Mouse (Mus musculus): ENCODE results near the gene D630023F18Rik.
A peak's percentile ranks its signal among the peaks of the same experiment; 100 is the strongest.

The D630023F18Rik gene

GRCm38 (mm10) chr1:65122574-65123372 lies at the start of gene D630023F18Rik:
Gene D630023F18Rik (minus strand): TSS chr1:65123214.
- peak in 1 of 2 experiments; percentile 12 for DNase-seq

- DNase-seq: no peak
These were observed 48.6 kb upstream of the D630023F18Rik start for GRCm38 (mm10) chr1:65171579-65171978.

GRCm38 (mm10) chr1:65169947-65170346 lies 46.9 kb upstream of the D630023F18Rik start:
- no peak for DNase-seq

- DNase-seq: no peak
These were observed 46.5 kb upstream of the D630023F18Rik start for GRCm38 (mm10) chr1:65169536-65169935.

- DNase-seq: no peak
These were observed 44.5 kb upstream of the D630023F18Rik start for GRCm38 (mm10) chr1:65167496-65167895.

- DNase-seq: peak; percentile 10 to 28
These were observed 39.2 kb upstream of the D630023F18Rik start for GRCm38 (mm10) chr1:65162210-65162609.

- DNase-seq: no peak
These were observed 33.1 kb upstream of the D630023F18Rik start for GRCm38 (mm10) chr1:65156111-65156510.

- peak; percentile 68 to 77 for DNase-seq
These were observed 31.8 kb upstream of the D630023F18Rik start for GRCm38 (mm10) chr1:65154814-65155213.

GRCm38 (mm10) chr1:65147971-65148370 lies 25.0 kb upstream of the D630023F18Rik start:
- no peak for DNase-seq

- no peak for DNase-seq
These were observed 24.3 kb upstream of the D630023F18Rik start for GRCm38 (mm10) chr1:65147326-65147725.

- no peak for DNase-seq
These were observed 23.6 kb upstream of the D630023F18Rik start for GRCm38 (mm10) chr1:65146601-65147000.

- DNase-seq: no peak
These were observed 21.8 kb upstream of the D630023F18Rik start for GRCm38 (mm10) chr1:65144783-65145182.

- no peak for DNase-seq
These were observed 14.5 kb upstream of the D630023F18Rik start for GRCm38 (mm10) chr1:65137560-65137959.

GRCm38 (mm10) chr1:65132833-65133232 lies 9.8 kb upstream of the D630023F18Rik start:
- no peak for DNase-seq

- no peak for DNase-seq
These were observed 8.7 kb upstream of the D630023F18Rik start for GRCm38 (mm10) chr1:65131671-65132070.

GRCm38 (mm10) chr1:65130226-65130625 lies 7.2 kb upstream of the D630023F18Rik start:
- DNase-seq: peak; percentile 6 to 20

GRCm38 (mm10) chr1:65129634-65130180 lies 6.7 kb upstream of the D630023F18Rik start:
- no peak for DNase-seq

- no peak for DNase-seq
These were observed 3.6 kb downstream of the D630023F18Rik start, which contains the start of gene Gm28845 for GRCm38 (mm10) chr1:65119438-65119837. Gene Gm28845 (minus strand): TSS chr1:65119558.

- peak; percentile 17 to 50 for DNase-seq
These were observed 4.7 kb downstream of the D630023F18Rik start for GRCm38 (mm10) chr1:65118150-65118913.

- DNase-seq: no peak
These were observed 9.4 kb downstream of the D630023F18Rik start for GRCm38 (mm10) chr1:65113536-65114172.

- DNase-seq: peak; percentile 10 to 36
These were observed 10.2 kb downstream of the D630023F18Rik start for GRCm38 (mm10) chr1:65112807-65113196.

- DNase-seq: peak; percentile 78 to 81
These were observed 10.8 kb downstream of the D630023F18Rik start for GRCm38 (mm10) chr1:65112031-65112806.

All from kidney, postnatal 4 days (tissue).